Mouse (Mus musculus) stomach, postnatal 0 days (tissue): ENCODE measurements around the gene Clic4.

Experiments
- CTCF ChIP-seq: IDR thresholded peaks from 2 replicates; pipeline ENCODE4 v1.5.1; 2016; ENCODE audit warnings: antibody characterized with exemption, low read depth, mild to moderate bottlenecking, moderate library complexity
- EP300 ChIP-seq: optimal IDR thresholded peaks from 2 replicates; pipeline ENCODE3; 2016; ENCODE audit warnings: antibody characterized with exemption

DNA sequence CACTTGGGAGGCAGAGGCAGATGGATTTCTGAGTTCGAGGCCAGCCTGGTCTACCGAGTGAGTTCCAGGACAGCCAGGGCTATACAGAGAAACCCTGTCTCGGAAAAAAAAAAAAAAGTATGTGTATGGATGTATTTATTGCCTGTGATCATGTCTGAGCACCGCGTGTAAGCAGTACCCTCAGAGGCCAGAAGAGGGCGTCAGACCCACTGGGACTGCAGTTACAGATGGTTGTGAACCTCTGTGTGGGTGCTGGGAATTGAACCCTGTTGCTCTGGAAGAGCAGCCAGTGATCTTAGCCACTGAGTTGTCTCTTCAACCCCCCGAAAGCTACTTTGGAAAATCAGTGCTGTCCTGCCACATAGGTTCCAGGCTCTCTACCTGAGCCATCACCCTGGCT is 11.3 kb upstream of the Clic4 start:
- peak; percentile 41 for TF ChIP-seq CTCF
- no peak for TF ChIP-seq EP300
